Mouse (Mus musculus) bone marrow macrophage, adult 2 months (primary cell): Measurements from ENCODE around the gene Prune2. TPM values are rescaled to one million over a fixed set of nuclear protein-coding genes. Genes with fewer than 3 reads are reported as not detected.

Experiments used
- H3K27ac ChIP-seq: 2 replicates; pipeline ENCODE4 v1.5.1; 2012; ENCODE audit warnings: low read depth, low read length; ENCODE audit not compliant: insufficient read depth
- H3K4me1 ChIP-seq: 2 replicates; pipeline ENCODE4 v1.6.1; 2012; ENCODE audit warnings: low read length; ENCODE audit not compliant: control insufficient read depth, insufficient read depth
- H3K4me3 ChIP-seq: 2 replicates; pipeline ENCODE4 v1.5.1; 2012; ENCODE audit warnings: mild to moderate bottlenecking, low read length, moderate library complexity; ENCODE audit not compliant: insufficient read depth
- CTCF ChIP-seq: IDR thresholded peaks from 2 replicates; pipeline ENCODE4 v1.5.1; 2012; ENCODE audit warnings: low read depth, mild to moderate bottlenecking, low read length, moderate library complexity
- POLR2A ChIP-seq: IDR thresholded peaks from 2 replicates; pipeline ENCODE4 v1.6.1; 2012; ENCODE audit warnings: mild to moderate bottlenecking, low read depth, low read length, borderline replicate concordance
- polyA plus RNA-seq: library from polyadenylated mRNA; stranded (reverse); fragments of >200 nt; gene quantifications from 2 replicates; pipeline ENCODE4 v1.2.4, GENCODE M21; 2012; ENCODE audit not compliant: missing spikeins, insufficient read depth, insufficient read length

The Prune2 gene
- polyA plus RNA-seq, 1 experiment: 21.4 TPM

DNA sequence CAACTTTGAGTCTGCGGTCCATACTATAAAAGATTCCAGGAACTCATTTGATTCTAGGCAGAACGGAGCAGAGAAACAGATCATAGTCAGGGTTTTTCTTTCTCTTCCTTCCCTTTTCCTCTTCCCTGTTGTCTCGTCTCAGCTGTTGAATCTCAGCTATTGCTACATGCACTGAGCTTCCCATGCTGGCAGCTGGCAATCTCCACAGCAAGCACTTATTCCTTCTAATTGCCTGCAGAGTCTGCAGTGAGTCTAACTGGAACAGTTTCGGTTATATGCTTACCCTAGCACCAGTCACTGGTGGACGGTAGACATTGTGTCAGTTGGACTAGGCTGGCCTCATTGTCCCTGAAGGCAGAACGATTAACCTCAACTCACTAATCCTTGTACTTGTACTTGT, 188.3 kb downstream of the Prune2 start:
- Histone ChIP-seq H3K4me3 (no peak overlapping the region), H3K4me1 (peaks cover 13% of the 10 kb centered on the region), H3K27ac (peak overlapping the region; percentile 38)
- TF ChIP-seq CTCF (no peak), POLR2A (no peak)

DNA sequence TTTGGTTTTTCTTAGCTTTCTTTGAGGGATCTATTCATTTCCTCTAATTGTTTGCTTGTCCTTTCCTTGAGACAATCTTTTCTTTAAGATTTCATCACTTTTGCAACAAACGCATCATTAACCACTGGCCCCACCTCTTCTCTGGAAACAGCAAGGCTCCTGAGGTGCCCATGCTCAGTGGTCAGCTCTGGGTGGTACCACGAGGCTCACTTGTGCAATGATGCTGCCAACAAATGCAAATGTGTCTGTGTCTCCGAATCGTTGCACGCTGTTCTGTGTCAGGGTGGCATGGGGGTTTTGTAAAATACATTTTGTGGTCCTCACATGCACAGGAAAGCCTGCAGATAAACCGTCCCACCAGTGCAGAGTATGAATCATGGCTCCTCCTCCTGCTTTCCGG, 194.1 kb downstream of the Prune2 start:
- no peak overlapping the region for H3K4me3 ChIP-seq
- TF ChIP-seq CTCF (no peak), POLR2A (no peak)
- H3K4me1 ChIP-seq: peaks cover 6% of the 10 kb centered on the region; the same call in 1 of the 2 replicates
- H3K27ac ChIP-seq: no peak overlapping the region

DNA sequence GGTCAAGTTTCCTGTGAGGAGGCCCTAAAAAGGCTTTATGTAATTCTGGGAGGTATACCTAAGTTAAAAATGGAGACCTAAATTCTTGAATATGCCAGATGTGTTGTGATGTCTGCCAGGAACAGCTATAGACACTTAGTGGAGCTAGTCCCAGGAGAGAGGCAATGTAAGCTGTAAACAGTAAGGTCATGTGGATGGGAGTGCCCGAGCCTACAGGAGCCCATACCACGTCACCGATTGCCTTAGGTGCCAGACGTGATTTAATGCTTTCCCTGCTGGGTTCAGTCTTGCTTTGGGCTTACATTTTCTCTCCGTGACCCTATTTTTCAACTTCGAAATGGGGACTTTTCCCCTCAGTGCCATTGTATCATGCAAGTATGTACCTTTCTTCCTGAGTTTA, 195.9 kb downstream of the Prune2 start:
- H3K4me3 ChIP-seq: no peak overlapping the region
- H3K4me1 ChIP-seq: peaks cover 6% of the 10 kb centered on the region; the same call in 1 of the 2 replicates
- no peak for TF ChIP-seq CTCF
- no peak for TF ChIP-seq POLR2A
- no peak overlapping the region for H3K27ac ChIP-seq

DNA sequence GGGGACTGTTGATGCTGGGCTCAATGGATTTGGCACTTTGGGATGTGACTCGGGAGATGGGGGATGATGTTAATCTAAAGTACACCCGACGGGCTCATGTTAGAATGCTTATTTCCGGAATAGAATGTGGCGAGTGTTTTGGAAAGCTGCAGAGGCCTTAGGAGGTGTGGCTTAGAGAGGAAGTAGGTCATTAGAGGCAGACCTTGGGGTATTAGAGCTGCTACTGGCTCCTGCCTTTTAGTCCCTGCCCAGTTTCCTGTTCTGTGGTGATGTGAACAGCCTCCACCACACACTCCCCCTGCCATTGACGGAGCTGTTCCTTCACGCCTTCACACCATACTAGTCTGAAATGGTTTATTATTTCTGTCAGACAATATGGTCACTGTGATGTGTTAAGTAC, 196.5 kb downstream of the Prune2 start:
- Histone ChIP-seq H3K4me3 (no peak overlapping the region), H3K27ac (no peak overlapping the region), H3K4me1 (peaks cover 6% of the 10 kb centered on the region; the same call in 1 of the 2 replicates)
- TF ChIP-seq CTCF (no peak), POLR2A (no peak)

DNA sequence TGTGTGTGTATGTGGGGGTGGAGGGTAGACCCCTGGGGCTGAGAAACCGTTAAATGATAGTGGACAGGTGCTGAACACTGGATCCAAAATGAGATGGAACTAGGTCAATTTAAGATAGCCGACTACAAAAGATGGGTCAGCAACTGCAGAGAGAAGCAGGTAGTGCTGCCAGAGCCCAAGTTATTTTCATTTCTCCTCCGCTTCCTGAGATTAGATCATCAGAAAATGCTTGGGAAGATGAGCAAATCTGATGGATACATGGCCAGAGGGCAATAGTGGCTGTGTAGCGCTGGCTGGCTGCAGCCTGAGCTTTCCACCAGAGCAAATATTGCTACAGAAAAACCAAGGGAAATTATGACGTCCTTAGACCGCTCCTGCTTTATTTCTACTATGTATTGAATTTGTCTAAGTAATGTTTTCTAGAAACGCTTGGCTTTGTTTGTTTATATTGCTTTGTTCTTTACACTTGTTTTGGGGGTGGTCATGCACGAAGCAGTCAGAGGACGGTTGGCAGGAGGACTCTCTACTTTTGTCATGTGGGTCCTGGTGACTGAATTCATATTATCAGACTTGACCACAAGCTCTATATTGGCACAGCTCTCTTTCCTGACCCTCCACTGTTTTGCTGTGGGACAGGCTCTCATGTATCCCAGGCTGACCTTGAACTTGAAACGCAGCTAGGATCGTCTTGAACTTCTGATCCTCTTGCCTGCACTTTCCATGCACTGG, 198.2 kb downstream of the Prune2 start:
- no peak for TF ChIP-seq CTCF
- TF ChIP-seq POLR2A: no peak
- H3K4me3 ChIP-seq: no peak overlapping the region
- H3K4me1 ChIP-seq: peaks cover 6% of the 10 kb centered on the region; the same call in 1 of the 2 replicates
- H3K27ac ChIP-seq: no peak overlapping the region

DNA sequence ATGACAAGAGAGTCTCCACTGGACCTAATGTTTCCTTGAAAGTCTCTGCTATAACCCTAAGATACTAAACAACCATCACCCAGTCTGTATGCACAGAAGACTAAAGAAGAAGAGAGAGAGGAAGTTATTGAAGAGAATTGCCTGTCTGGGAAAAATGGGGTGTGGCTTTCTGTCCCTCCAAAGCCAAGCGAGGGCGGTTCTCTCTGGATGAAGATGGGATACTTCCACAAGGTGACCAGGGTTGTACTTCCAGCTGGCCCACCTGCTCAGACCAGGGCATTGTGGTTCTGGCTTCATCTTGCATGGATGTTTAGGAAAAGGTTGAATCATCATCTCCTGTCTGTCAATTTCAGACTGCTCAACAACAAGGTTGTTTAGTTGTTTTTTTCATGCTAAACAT, 199.3 kb downstream of the Prune2 start:
- Histone ChIP-seq H3K4me3 (no peak overlapping the region), H3K4me1 (peaks cover 3% of the 10 kb centered on the region; the same call in 1 of the 2 replicates), H3K27ac (no peak overlapping the region)
- TF ChIP-seq CTCF (no peak), POLR2A (no peak)

DNA sequence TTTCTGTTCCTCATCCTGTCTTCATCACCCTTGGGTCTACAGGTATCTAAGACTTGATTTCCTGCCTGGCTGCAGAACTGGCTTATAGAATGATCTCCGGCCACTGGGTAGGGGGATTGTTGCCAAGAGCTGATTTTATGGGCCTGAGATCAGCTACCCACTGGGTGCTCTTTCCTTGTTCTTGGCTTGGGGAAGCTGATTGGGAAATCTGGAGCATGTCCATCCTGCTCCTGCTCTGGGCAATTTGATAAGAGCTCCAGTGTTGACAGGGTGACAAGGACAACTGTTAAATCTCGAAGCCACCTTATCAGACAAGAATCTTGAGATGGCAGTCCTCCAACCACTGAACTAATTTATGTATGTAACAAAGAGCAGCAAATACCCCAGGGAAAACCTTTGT, 203.8 kb downstream of the Prune2 start:
- Histone ChIP-seq H3K4me3 (no peak overlapping the region), H3K27ac (no peak overlapping the region), H3K4me1 (peaks cover 7% of the 10 kb centered on the region)
- TF ChIP-seq CTCF (no peak), POLR2A (no peak)

DNA sequence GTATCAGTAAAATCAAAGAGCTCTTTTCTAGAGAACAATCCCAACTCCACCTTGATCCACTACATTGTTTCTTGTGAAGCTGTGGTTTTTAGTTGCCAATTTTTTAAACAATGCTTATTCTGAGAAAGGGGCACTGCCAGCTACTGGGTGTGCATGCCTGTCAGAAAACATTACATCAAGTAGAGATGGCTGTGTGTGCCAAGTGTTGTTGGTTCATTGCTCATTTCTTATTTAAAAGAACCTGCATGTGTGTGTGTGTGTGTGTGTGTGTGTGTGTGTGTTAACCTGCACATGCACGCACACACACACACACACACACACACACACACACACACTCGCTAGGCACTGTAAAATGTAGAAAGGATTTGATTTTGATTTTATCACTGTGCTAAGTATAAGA, 204.3 kb downstream of the Prune2 start:
- no peak for TF ChIP-seq POLR2A
- no peak for TF ChIP-seq CTCF
- peaks cover 12% of the 10 kb centered on the region for H3K4me1 ChIP-seq
- no peak overlapping the region for H3K4me3 ChIP-seq
- no peak overlapping the region for H3K27ac ChIP-seq

DNA sequence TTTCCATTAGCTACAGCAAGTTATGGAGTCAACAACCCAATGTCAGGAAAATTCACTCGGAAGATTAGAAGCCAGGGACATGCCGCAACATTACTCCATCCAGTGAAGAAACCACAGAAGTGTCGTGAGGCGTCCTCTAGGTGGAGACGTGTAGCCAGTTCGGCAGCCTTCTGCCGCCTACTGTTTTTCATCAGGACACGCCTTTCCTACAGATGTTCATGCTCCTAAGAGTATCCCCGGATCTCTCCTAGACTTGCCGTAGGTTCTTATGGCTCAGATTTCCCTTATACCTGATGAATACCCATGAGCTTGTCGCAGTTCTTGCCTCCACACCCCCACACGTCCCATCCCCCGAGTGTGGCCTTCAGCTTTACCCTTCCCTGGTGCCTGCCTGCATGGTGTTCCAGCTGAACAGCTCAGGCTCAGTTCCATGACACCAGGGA, 207.6 kb downstream of the Prune2 start:
- no peak overlapping the region for H3K4me3 ChIP-seq
- TF ChIP-seq CTCF (peak; percentile 86), POLR2A (no peak)
- no peak overlapping the region for H3K27ac ChIP-seq
- H3K4me1 ChIP-seq: peaks cover 35% of the 10 kb centered on the region

DNA sequence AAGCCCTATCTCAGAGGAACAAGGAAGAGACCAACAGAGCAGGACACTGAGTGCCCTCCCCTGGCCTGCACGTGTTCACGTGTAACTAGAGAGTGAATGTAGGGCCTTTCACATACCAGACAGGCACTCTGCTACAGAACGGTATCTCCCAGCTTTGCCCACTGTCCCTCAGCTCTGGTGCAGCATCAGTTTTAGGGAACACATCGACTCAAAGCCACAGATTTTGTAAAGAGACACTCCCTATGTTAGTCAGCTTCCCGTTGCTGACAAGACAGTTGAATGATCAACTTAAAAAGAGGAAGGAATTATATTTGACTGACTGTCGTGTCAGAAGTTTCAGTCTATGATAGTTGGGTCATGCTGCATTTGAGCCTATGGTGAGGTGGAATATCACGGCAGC, 210.4 kb downstream of the Prune2 start:
- Histone ChIP-seq H3K27ac (peak overlapping the region; percentile 97), H3K4me1 (peaks cover 35% of the 10 kb centered on the region), H3K4me3 (peak overlapping the region; percentile 34)
- no peak for TF ChIP-seq CTCF
- no peak for TF ChIP-seq POLR2A

DNA sequence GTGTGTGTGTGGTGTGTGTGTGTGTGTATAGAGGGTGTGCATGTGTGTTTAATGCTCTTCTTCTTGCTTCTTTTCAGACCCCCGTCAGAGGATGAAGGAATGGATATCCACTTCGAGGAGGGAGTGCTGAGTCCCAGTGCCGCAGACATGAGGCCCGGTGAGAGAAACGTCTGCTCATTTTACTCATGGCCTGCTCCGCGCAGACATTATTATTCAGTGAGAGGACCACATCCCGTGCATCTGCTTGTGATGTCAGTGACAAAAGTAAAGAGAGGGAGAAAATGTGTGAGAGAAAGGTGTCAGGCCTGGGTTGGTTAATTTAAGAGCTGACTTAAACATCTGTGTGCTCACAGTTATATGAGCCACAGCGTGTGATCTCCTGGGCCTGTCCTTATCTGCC, 212.3 kb downstream of the Prune2 start:
- no peak for TF ChIP-seq POLR2A
- no peak for TF ChIP-seq CTCF

More for the DNA sequence above, 212.3 kb downstream of the Prune2 start:
- Histone ChIP-seq H3K27ac (no peak overlapping the region), H3K4me3 (no peak overlapping the region), H3K4me1 (peaks cover 34% of the 10 kb centered on the region)
